Mouse (Mus musculus) kidney, postnatal 0 days (tissue): ENCODE results near the gene Csad. TPM values are rescaled to one million over a fixed set of nuclear protein-coding genes. Genes with fewer than 3 reads are reported as not detected.
"Not testable (repeated sequence)": the region's sequence is repeated elsewhere in the genome, so short reads cannot be mapped to it uniquely, and the experiment has no call there.

Experiments
- ATAC-seq: fragments of 200-750 bp; cut with Nextera tagmentation; replicated peaks from 2 replicates; pipeline ENCODE4 v1.8.0; 2017; ENCODE audit warnings: low read depth, moderate number of reproducible peaks, moderate TSS enrichment, moderate library complexity; ENCODE audit not compliant: low FRiP score
- DNase-seq: peaks from one replicate; pipeline ENCODE4 v3.0.0-alpha.2; 2016; ENCODE audit warnings: low spot score
- H3K27ac ChIP-seq: fragments of 300-500 bp; sonication (generic); 2 replicates; pipeline ENCODE4 v1.5.1; 2014; ENCODE audit warnings: mild to moderate bottlenecking
- H3K27me3 ChIP-seq: fragments of 300-500 bp; sonication (generic); 2 replicates; pipeline ENCODE4 v1.6.1; 2014; ENCODE audit warnings: low read length, mixed read lengths; ENCODE audit not compliant: insufficient read depth
- H3K36me3 ChIP-seq: fragments of 300-500 bp; sonication (generic); 2 replicates; pipeline ENCODE4 v1.6.1; 2014; ENCODE audit warnings: low read length, mixed read lengths; ENCODE audit not compliant: insufficient read depth
- H3K4me1 ChIP-seq: fragments of 300-500 bp; sonication (generic); replicated peaks from 2 replicates; pipeline ENCODE4 v1.6.1; 2014; ENCODE audit warnings: antibody characterized with exemption, low read length, mixed read lengths; ENCODE audit not compliant: insufficient read depth
- H3K4me2 ChIP-seq: fragments of 300-500 bp; sonication (generic); 2 replicates; pipeline ENCODE4 v1.6.1; 2014; ENCODE audit warnings: mild to moderate bottlenecking, low read length, moderate library complexity, mixed read lengths
- H3K4me3 ChIP-seq: fragments of 300-500 bp; sonication (generic); replicated peaks from 2 replicates; pipeline ENCODE4 v1.5.1; 2014; ENCODE audit warnings: low read depth, low read length
- H3K9ac ChIP-seq: fragments of 300-500 bp; sonication (generic); 2 replicates; pipeline ENCODE4 v1.6.1; 2014; ENCODE audit warnings: low read depth, low read length
- H3K9me3 ChIP-seq: fragments of 300-500 bp; sonication (generic); replicated peaks from 2 replicates; pipeline ENCODE4 v1.6.1; 2016; ENCODE audit warnings: low read length, inconsistent platforms, mixed read lengths
- CTCF ChIP-seq: IDR thresholded peaks from 2 replicates; pipeline ENCODE4 v1.5.1; 2016; ENCODE audit warnings: antibody characterized with exemption, low read depth, mild to moderate bottlenecking, moderate library complexity
- WGBS: fragments of 180-500 bp; shearing (Covaris S2); extraction: QIAGEN DNeasy Blood & Tissue Kit; methylation state at CpG from one replicate; pipeline ENCODE4 v1.1.7; 2014; 5-methylcytosine and 5-hydroxymethylcytosine counted together
- polyA plus RNA-seq: library from polyadenylated mRNA; unstranded; fragments of >200 nt; fragmentation: Nextera tagmentation; extraction: Ambion mirVana; gene quantifications from 2 replicates; pipeline ENCODE4 v1.2.1, GENCODE M21; 2015

The Csad gene
- polyA plus RNA-seq, 1 experiment from 2014 or later = 142 TPM

GRCm38 (mm10) chr15:102235371-102236027, 31.0 kb upstream of the Csad start:
- TF ChIP-seq CTCF = peak; percentile 17; the same call in 1 of the 2 replicates
- peak; percentile 51 for DNase-seq
- Histone ChIP-seq H3K27ac (no peak overlapping the region), H3K9ac (peak overlapping the region; percentile 24), H3K36me3 (peaks cover 12% of the 10 kb centered on the region), H3K4me1 (no peaks in the 10 kb centered on the region), H3K4me3 (no peak overlapping the region), H3K9me3 (no peaks in the 10 kb centered on the region), H3K4me2 (peak overlapping the region; percentile 19), H3K27me3 (no peaks in the 10 kb centered on the region)
- 27% methylated on average over 21 of the region's 21 CpGs for WGBS
- peak; percentile 37; the same call in 1 of the 2 replicates for ATAC-seq

GRCm38 (mm10) chr15:102233896-102234295, 29.4 kb upstream of the Csad start:
- H3K27ac ChIP-seq = no peak overlapping the region
- ATAC-seq (no peak), DNase-seq (no peak)
- 22% methylated on average over 2 of the region's 2 CpGs for WGBS
- H3K9me3 ChIP-seq = no peaks in the 10 kb centered on the region
- no peak overlapping the region for H3K9ac ChIP-seq
- H3K36me3 ChIP-seq = peaks cover 12% of the 10 kb centered on the region
- no peak overlapping the region for H3K4me2 ChIP-seq
- no peak overlapping the region for H3K4me3 ChIP-seq
- no peak for TF ChIP-seq CTCF
- H3K27me3 ChIP-seq = no peaks in the 10 kb centered on the region
- no peaks in the 10 kb centered on the region for H3K4me1 ChIP-seq

- 83% methylated on average over 7 of the region's 7 CpGs for WGBS
- H3K4me1 ChIP-seq = no peaks in the 10 kb centered on the region
- H3K4me3 ChIP-seq = no peak overlapping the region
- no peaks in the 10 kb centered on the region for H3K27me3 ChIP-seq
- DNase-seq (no peak), ATAC-seq (no peak)
- H3K4me2 ChIP-seq = no peak overlapping the region
- peaks cover 12% of the 10 kb centered on the region for H3K36me3 ChIP-seq
- H3K9me3 ChIP-seq = no peaks in the 10 kb centered on the region
- TF ChIP-seq CTCF = no peak
- H3K27ac ChIP-seq = no peak overlapping the region
- H3K9ac ChIP-seq = no peak overlapping the region
These were observed 28.2 kb upstream of the Csad start for GRCm38 (mm10) chr15:102232764-102233163.

- 47% methylated on average over 6 of the region's 6 CpGs for WGBS
- Histone ChIP-seq H3K27me3 (no peaks in the 10 kb centered on the region), H3K4me1 (no peaks in the 10 kb centered on the region), H3K9ac (no peak within 1 kb of the TSS), H3K27ac (no peak within 1 kb of the TSS), H3K9me3 (no peaks in the 10 kb centered on the region), H3K4me3 (no peak within 1 kb of the TSS), H3K36me3 (0 out of 2 replicates have a peak, but pooled peaks cover 6% of the 10 kb centered on the region), H3K4me2 (no peak within 1 kb of the TSS)
- no peak for TF ChIP-seq CTCF
- DNase-seq = no peak
- no peak for ATAC-seq
These were observed 27.2 kb upstream of the Csad start, which contains the start of gene Itgb7 for GRCm38 (mm10) chr15:102231748-102232147. Itgb7 (minus strand) TSS chr15:102231944.

- Histone ChIP-seq H3K27ac (no peak overlapping the region), H3K4me3 (no peak overlapping the region), H3K36me3 (0 out of 2 replicates have a peak, but pooled peaks cover 2% of the 10 kb centered on the region), H3K4me2 (no peak overlapping the region), H3K4me1 (no peaks in the 10 kb centered on the region), H3K9me3 (no peaks in the 10 kb centered on the region), H3K9ac (no peak overlapping the region), H3K27me3 (no peaks in the 10 kb centered on the region)
- WGBS = 73% methylated on average over 17 of the region's 17 CpGs
- ATAC-seq = no peak
- TF ChIP-seq CTCF = no peak
- DNase-seq = no peak
These were observed 26.1 kb upstream of the Csad start for GRCm38 (mm10) chr15:102230408-102231321.

- H3K4me1 ChIP-seq, H3K36me3 ChIP-seq, ATAC-seq, H3K4me3 ChIP-seq, H3K27me3 ChIP-seq, H3K9me3 ChIP-seq, H3K9ac ChIP-seq, DNase-seq, H3K27ac ChIP-seq, H3K4me2 ChIP-seq: not testable (repeated sequence)
- WGBS = 75% methylated on average over 6 of the region's 6 CpGs
These were observed 21.1 kb upstream of the Csad start for GRCm38 (mm10) chr15:102225619-102226018.
